In genomic region chr4:131798968-131799367, GRCm38 (mm10) we compare ENCODE assay signal across 18 mouse cellular contexts. TPM values are rescaled to one million over a fixed set of nuclear protein-coding genes. Genes with fewer than 3 reads are reported as not detected.
A peak's percentile ranks its signal among the peaks of the same experiment; 100 is the strongest.
DNase-seq lines count a peak whose midpoint lies in the region; ATAC-seq and TF ChIP-seq lines count a peak whose summit lies in the region.
"Had no signal": no experiment of that assay in that cellular context is flagged by ENCODE, and none has a peak within 500 bp of the region (broad histone marks: within the 10 kb centered on the region; RNA-seq: fewer than 3 reads in every experiment).

No protein-coding gene starts in this region.

- no peak overlapping the region for H3K4me2 ChIP-seq in hindbrain, postnatal 0 days (ENCODE audit: low read depth, low read length)
- no peak overlapping the region for H3K4me2 ChIP-seq in embryonic facial prominence, embryonic 11.5 days (ENCODE audit: low read depth, low read length)
- H3K4me2 ChIP-seq in liver, postnatal 0 days (ENCODE audit: low read depth, low read length): no peak overlapping the region
- H3K4me2 ChIP-seq: embryonic facial prominence, embryonic 13.5 days; hindbrain, embryonic 14.5 days; stomach, embryonic 15.5 days had no signal

- H3K9ac ChIP-seq in hindbrain, postnatal 0 days (replicated peaks; ENCODE audit: low read length): no peak overlapping the region
- H3K9ac ChIP-seq in ES-E14 (ENCODE audit: insufficient read depth, low read depth, low read length, poor library complexity, severe bottlenecking): no peak overlapping the region
- H3K9ac ChIP-seq in embryonic facial prominence, embryonic 11.5 days (replicated peaks; ENCODE audit: low read length): no peak overlapping the region
- no peak overlapping the region for H3K9ac ChIP-seq in liver, postnatal 0 days (replicated peaks)
- H3K9ac ChIP-seq: embryonic facial prominence, embryonic 13.5 days; hindbrain, embryonic 14.5 days; stomach, embryonic 15.5 days had no signal

- no peak for TF ChIP-seq EP300 in liver, postnatal 0 days (IDR thresholded peaks at IDR 0.05; ENCODE audit: low read depth)

- H3K27ac ChIP-seq in hindbrain, embryonic 10.5 days: peak overlapping the region; percentile 13
- H3K27ac ChIP-seq in hindbrain, postnatal 0 days: no peak overlapping the region
- H3K27ac ChIP-seq in ES-E14 (ENCODE audit: insufficient read depth, low read depth, low read length, poor library complexity, severe bottlenecking): no peak overlapping the region
- no peak overlapping the region for H3K27ac ChIP-seq in embryonic facial prominence, embryonic 11.5 days (replicated peaks; ENCODE audit: low read depth, low read length)
- no peak overlapping the region for H3K27ac ChIP-seq in liver, postnatal 0 days (ENCODE audit: low read depth)
- H3K27ac ChIP-seq: embryonic facial prominence, embryonic 13.5 days; hindbrain, embryonic 14.5 days; stomach, embryonic 15.5 days had no signal

- WGBS in hindbrain, embryonic 10.5 days: 22% methylated on average over 4 of the region's 4 CpGs
- WGBS in hindbrain, postnatal 0 days: 39% methylated on average over 4 of the region's 4 CpGs
- WGBS in embryonic facial prominence, embryonic 11.5 days: 19% methylated on average over 3 of the region's 4 CpGs
- WGBS in liver, postnatal 0 days (ENCODE audit: insufficient replicate concordance): 53% methylated on average over 4 of the region's 4 CpGs

- 0 out of 2 replicates have a peak, but pooled peaks cover 6% of the 10 kb centered on the region for H3K36me3 ChIP-seq in hindbrain, embryonic 10.5 days
- H3K36me3 ChIP-seq in hindbrain, postnatal 0 days (ENCODE audit: insufficient read depth, low read length): no peaks in the 10 kb centered on the region; the same call in 1 of the 2 replicates
- peaks cover 4% of the 10 kb centered on the region; the same call in 1 of the 2 replicates for H3K36me3 ChIP-seq in ES-E14 (ENCODE audit: control insufficient read depth, insufficient read depth, low read length, poor library complexity, severe bottlenecking)
- H3K36me3 ChIP-seq in embryonic facial prominence, embryonic 11.5 days (replicated peaks; ENCODE audit: control insufficient read depth, insufficient read depth, low read depth, low read length): no peaks in the 10 kb centered on the region
- H3K36me3 ChIP-seq in liver, postnatal 0 days (replicated peaks; ENCODE audit: insufficient read depth, low read length): no peaks in the 10 kb centered on the region
- H3K36me3 ChIP-seq: stomach, embryonic 15.5 days had no signal

- no peak for TF ChIP-seq CTCF in hindbrain, postnatal 0 days (IDR thresholded peaks at IDR 0.05; ENCODE audit: low read depth)
- TF ChIP-seq CTCF in liver, postnatal 0 days (IDR thresholded peaks at IDR 0.05; ENCODE audit: low read depth): no peak

- H3K4me1 ChIP-seq in hindbrain, embryonic 10.5 days (replicated peaks): peaks cover 48% of the 10 kb centered on the region
- H3K4me1 ChIP-seq in hindbrain, postnatal 0 days (ENCODE audit: insufficient read depth, low read length): no peaks in the 10 kb centered on the region
- peaks cover 3 to 28% of the 10 kb centered on the region in 2 experiments for H3K4me1 ChIP-seq in ES-E14 (ENCODE audit: control insufficient read depth in 2 of 2, insufficient read depth in 2 of 2, low read length in 2 of 2, poor library complexity in 1 of 2)
- H3K4me1 ChIP-seq in embryonic facial prominence, embryonic 11.5 days (ENCODE audit: control insufficient read depth, insufficient read depth, low read length): no peaks in the 10 kb centered on the region; the same call in 1 of the 2 replicates
- H3K4me1 ChIP-seq in liver, postnatal 0 days (ENCODE audit: insufficient read depth): no peaks in the 10 kb centered on the region
- H3K4me1 ChIP-seq: megakaryocyte, embryonic 14.5 days had no signal

- no peak for ATAC-seq in hindbrain, postnatal 0 days
- ATAC-seq in embryonic facial prominence, embryonic 11.5 days (replicated peaks; ENCODE audit: insufficient number of reproducible peaks, low FRiP score, low TSS enrichment, low read depth): no peak
- ATAC-seq in liver, postnatal 0 days: no peak
- ATAC-seq: intestine, embryonic 16.5 days; lung, postnatal 0 days had no signal

- H3K27me3 ChIP-seq in hindbrain, embryonic 10.5 days (ENCODE audit: insufficient read depth, poor library complexity, severe bottlenecking): no peaks in the 10 kb centered on the region; the same call in 1 of the 2 replicates
- H3K27me3 ChIP-seq in hindbrain, postnatal 0 days (ENCODE audit: insufficient read depth, low read length): no peaks in the 10 kb centered on the region
- no peaks in the 10 kb centered on the region for H3K27me3 ChIP-seq in embryonic facial prominence, embryonic 11.5 days (ENCODE audit: control insufficient read depth, insufficient read depth, low read length)
- H3K27me3 ChIP-seq in liver, postnatal 0 days (ENCODE audit: insufficient read depth, low read length): no peaks in the 10 kb centered on the region
- H3K27me3 ChIP-seq: embryonic facial prominence, embryonic 13.5 days; stomach, embryonic 15.5 days had no signal

- in situ Hi-C loops in ES-E14 (cut with MboI; ENCODE audit: low sequenced_read_pairs in 2 of 2, unreplicated experiment in 2 of 2): no loop called here

- no peaks in the 10 kb centered on the region for H3K9me3 ChIP-seq in hindbrain, embryonic 10.5 days
- no peaks in the 10 kb centered on the region for H3K9me3 ChIP-seq in hindbrain, postnatal 0 days (ENCODE audit: low read length)
- H3K9me3 ChIP-seq in ES-E14 (ENCODE audit: control insufficient read depth, insufficient read depth, low read depth, low read length): no peaks in the 10 kb centered on the region
- no peaks in the 10 kb centered on the region for H3K9me3 ChIP-seq in embryonic facial prominence, embryonic 11.5 days (replicated peaks; ENCODE audit: control insufficient read depth, low read length)
- no peaks in the 10 kb centered on the region for H3K9me3 ChIP-seq in liver, postnatal 0 days (ENCODE audit: low read length)
- H3K9me3 ChIP-seq: embryonic facial prominence, embryonic 13.5 days; megakaryocyte, embryonic 14.5 days; stomach, embryonic 15.5 days had no signal

- no peak overlapping the region for H3K4me3 ChIP-seq in hindbrain, embryonic 10.5 days
- H3K4me3 ChIP-seq in hindbrain, postnatal 0 days (ENCODE audit: low read length): no peak overlapping the region
- H3K4me3 ChIP-seq in ES-E14 (ENCODE audit: insufficient read depth in 1 of 2, low read depth in 1 of 2, low read length in 2 of 2, poor library complexity in 1 of 2, severe bottlenecking in 1 of 2): peak overlapping the region; percentile 18 to 33; a peak in 1 of 4 replicates
- H3K4me3 ChIP-seq in embryonic facial prominence, embryonic 11.5 days (ENCODE audit: low read depth, low read length): no peak overlapping the region
- H3K4me3 ChIP-seq in liver, postnatal 0 days (ENCODE audit: low read depth, low read length): no peak overlapping the region
- H3K4me3 ChIP-seq: embryonic facial prominence, embryonic 13.5 days; megakaryocyte, embryonic 14.5 days; stomach, embryonic 15.5 days had no signal

- DNase-seq in hindbrain, embryonic 10.5 days (ENCODE audit: low spot score): peak; percentile 29
- DNase-seq in hindbrain, postnatal 0 days (ENCODE audit: low spot score): no peak
- peak; percentile 35 for DNase-seq in ES-E14 (ENCODE audit: low read depth, low spot score)
- DNase-seq in embryonic facial prominence, embryonic 11.5 days (ENCODE audit: low spot score): peak; percentile 12
- peak; percentile 30 for DNase-seq in liver, postnatal 0 days
- DNase-seq in cerebellum, adult 9-11 months: no peak
- DNase-seq in lung, adult 18-20 months: no peak
- DNase-seq: cerebellum, adult 8-10 months; gastrocnemius, postnatal 14 days; heart, postnatal 10 days; right cerebral cortex, adult 18-20 months; spleen, adult 18-20 months had no signal

TF ChIP-seq in ES-E14, 5 proteins besides CTCF, POLR2A, EP300 and RAD21:
- TF ChIP-seq CHD2 (IDR thresholded peaks at IDR 0.05; ENCODE audit: low read depth, low read length) (no peak), MAFK (IDR thresholded peaks at IDR 0.05; ENCODE audit: insufficient read depth, low read depth, low read length) (no peak), ZC3H11A (IDR thresholded peaks at IDR 0.05; ENCODE audit: borderline replicate concordance, low read depth, low read length) (no peak), ZNF384 (IDR thresholded peaks at IDR 0.05; ENCODE audit: low read depth, low read length) (no peak), HCFC1 (IDR thresholded peaks at IDR 0.05; ENCODE audit: borderline replicate concordance, insufficient read depth, low read length) (no peak)

RNA-seq across cellular contexts. Expression of gene Ptpru, which starts 39.1 kb away (rescaled TPM):
- 17.0 and 17.2 TPM in 2 replicates for polyA plus RNA-seq in hindbrain, embryonic 10.5 days (2016; fragmentation: Nextera tagmentation; extraction: Ambion mirVana)
- total RNA-seq in hindbrain, postnatal 0 days (2014; rRNA removed): 31.2 and 35.9 TPM in 2 replicates
- polyA plus RNA-seq in hindbrain, postnatal 0 days (2015; fragmentation: Nextera tagmentation; extraction: Ambion mirVana): 17.3 and 20.0 TPM in 2 replicates
- total RNA-seq in ES-E14 (2012; rRNA removed): 11.2 and 16.7 TPM in 2 replicates
- 17.2 and 19.6 TPM in 2 replicates for polyA plus RNA-seq in embryonic facial prominence, embryonic 11.5 days (2014; fragmentation: Nextera tagmentation; extraction: Ambion mirVana)
- polyA plus RNA-seq in liver, postnatal 0 days (2015; fragmentation: Nextera tagmentation; extraction: Ambion mirVana): 2.6 and 2.7 TPM in 2 replicates

RNA-seq across cellular contexts. Expression of gene Mecr, which starts 44.3 kb away (rescaled TPM):
- 47.0 and 58.6 TPM in 2 replicates for polyA plus RNA-seq in hindbrain, embryonic 10.5 days (2016; fragmentation: Nextera tagmentation; extraction: Ambion mirVana)
- 21.5 and 30.8 TPM in 2 replicates for total RNA-seq in hindbrain, postnatal 0 days (2014; rRNA removed)
- polyA plus RNA-seq in hindbrain, postnatal 0 days (2015; fragmentation: Nextera tagmentation; extraction: Ambion mirVana): 33.8 TPM in 2 replicates
- total RNA-seq in ES-E14 (2012; rRNA removed): 31.2 and 34.2 TPM in 2 replicates
- 39.9 and 42.5 TPM in 2 replicates for polyA plus RNA-seq in embryonic facial prominence, embryonic 11.5 days (2014; fragmentation: Nextera tagmentation; extraction: Ambion mirVana)
- 27.6 and 30.0 TPM in 2 replicates for polyA plus RNA-seq in liver, postnatal 0 days (2015; fragmentation: Nextera tagmentation; extraction: Ambion mirVana)

Comparison
In these comparisons a context has a peak if more than half of its experiments do, and no peak if none do; other contexts are left out.
1. DNase-seq: peak in hindbrain, embryonic 10.5 days (single experiment), ES-E14 (single experiment), embryonic facial prominence, embryonic 11.5 days (single experiment) and liver, postnatal 0 days (single experiment); none in hindbrain, postnatal 0 days (single experiment), cerebellum, adult 9-11 months (single experiment) and lung, adult 18-20 months (0 of 2).
2. H3K4me3 ChIP-seq: peak in ES-E14 (2 of 2); none in hindbrain, embryonic 10.5 days (single experiment), hindbrain, postnatal 0 days (single experiment), embryonic facial prominence, embryonic 11.5 days (single experiment) and liver, postnatal 0 days (single experiment).